Mouse (Mus musculus): ENCODE data around the gene Psmb9. TPM values are rescaled to one million over a fixed set of nuclear protein-coding genes. Genes with fewer than 3 reads are reported as not detected.

Psmb9 gene
- polyA plus RNA-seq, 1 experiment, result 134 TPM

GRCm38 (mm10) chr17:34143033-34143432 lies 44.5 kb downstream of the Psmb9 start, which contains the start of gene H2-DMb2:
Gene H2-DMb2 (plus strand): TSS chr17:34143307.
- peak within 1 kb of the TSS; percentile 28; the same call in 1 of the 2 replicates for H3K4me3 ChIP-seq (ENCODE audit: insufficient read depth, low read length)
- H3K4me1 ChIP-seq (ENCODE audit: control insufficient read depth, insufficient read depth, low read length), result peaks cover 25% of the 10 kb centered on the region
- H3K27ac ChIP-seq (ENCODE audit: insufficient read depth, low read depth, low read length), result peak within 1 kb of the TSS; percentile 94
- no peak for TF ChIP-seq POLR2A (IDR thresholded peaks at IDR 0.05; ENCODE audit: borderline replicate concordance, low read depth, low read length)
- TF ChIP-seq CTCF (IDR thresholded peaks at IDR 0.05; ENCODE audit: low read depth, low read length), result no peak

DNA sequence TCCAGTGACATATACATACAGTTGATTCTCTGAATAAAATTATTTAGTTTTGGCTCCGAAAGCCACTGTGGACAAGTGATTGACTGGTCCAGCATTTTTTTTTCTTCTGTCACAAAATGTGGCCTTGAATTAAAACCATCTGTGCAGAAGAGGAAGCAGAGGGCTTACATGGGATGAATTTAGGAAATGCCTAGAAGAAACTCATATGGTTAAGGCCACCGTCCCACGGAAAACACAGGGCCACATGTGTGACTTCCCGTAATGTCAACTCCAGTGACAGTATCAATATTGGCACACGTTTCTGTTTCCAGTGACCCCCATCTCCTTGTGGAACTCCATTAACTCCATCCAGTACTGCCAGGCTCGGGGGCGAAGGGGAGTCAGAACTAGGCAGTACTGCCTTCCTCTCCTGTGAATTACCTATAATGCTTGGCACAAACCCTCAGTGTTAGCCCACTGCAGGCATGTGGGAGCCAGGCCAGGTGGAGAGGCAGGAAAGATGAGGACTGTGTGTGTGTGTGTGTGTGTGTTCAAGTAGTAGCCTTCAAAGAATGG lies 45.0 kb downstream of the Psmb9 start:
- peak overlapping the region; percentile 5; the same call in 1 of the 2 replicates for H3K4me3 ChIP-seq (ENCODE audit: insufficient read depth, low read length)
- peak overlapping the region; percentile 94 for H3K27ac ChIP-seq (ENCODE audit: insufficient read depth, low read depth, low read length)
- H3K4me1 ChIP-seq (ENCODE audit: control insufficient read depth, insufficient read depth, low read length), result peaks cover 25% of the 10 kb centered on the region

DNA sequence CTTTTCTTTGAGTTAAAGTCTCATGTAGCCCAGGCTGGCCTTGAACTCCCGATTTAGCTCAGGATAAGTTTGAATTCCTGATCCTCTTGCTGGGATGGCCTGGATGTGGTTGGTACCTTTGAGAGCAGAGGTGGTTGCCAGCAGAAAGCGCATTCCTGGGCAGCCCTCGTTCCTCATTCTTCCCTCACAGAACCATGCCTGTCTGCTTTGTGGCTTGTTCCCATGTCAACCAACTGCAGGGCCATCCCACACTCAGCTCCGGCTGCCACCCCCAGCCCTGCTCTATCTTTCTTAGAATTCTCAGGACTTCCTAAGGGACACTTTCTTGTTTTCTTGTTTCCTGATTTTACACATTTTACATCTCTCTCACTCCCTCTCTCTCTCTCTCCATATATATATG lies 46.1 kb downstream of the Psmb9 start:
- Histone ChIP-seq H3K4me3 (ENCODE audit: insufficient read depth, low read length) (no peak overlapping the region), H3K27ac (ENCODE audit: insufficient read depth, low read depth, low read length) (no peak overlapping the region), H3K4me1 (ENCODE audit: control insufficient read depth, insufficient read depth, low read length) (peaks cover 25% of the 10 kb centered on the region)
- TF ChIP-seq POLR2A (IDR thresholded peaks at IDR 0.05; ENCODE audit: borderline replicate concordance, low read depth, low read length) (no peak), CTCF (IDR thresholded peaks at IDR 0.05; ENCODE audit: low read depth, low read length) (no peak)

More for the DNA sequence above, 45.0 kb downstream of the Psmb9 start:
- TF ChIP-seq POLR2A (IDR thresholded peaks at IDR 0.05; ENCODE audit: borderline replicate concordance, low read depth, low read length) (no peak), CTCF (IDR thresholded peaks at IDR 0.05; ENCODE audit: low read depth, low read length) (no peak)

GRCm38 (mm10) chr17:34140240-34140639 lies 47.3 kb downstream of the Psmb9 start:
- Histone ChIP-seq H3K4me3 (ENCODE audit: insufficient read depth, low read length) (no peak overlapping the region), H3K4me1 (ENCODE audit: control insufficient read depth, insufficient read depth, low read length) (peaks cover 27% of the 10 kb centered on the region), H3K27ac (ENCODE audit: insufficient read depth, low read depth, low read length) (no peak overlapping the region)
- no peak for TF ChIP-seq CTCF (IDR thresholded peaks at IDR 0.05; ENCODE audit: low read depth, low read length)
- no peak for TF ChIP-seq POLR2A (IDR thresholded peaks at IDR 0.05; ENCODE audit: borderline replicate concordance, low read depth, low read length)

DNA sequence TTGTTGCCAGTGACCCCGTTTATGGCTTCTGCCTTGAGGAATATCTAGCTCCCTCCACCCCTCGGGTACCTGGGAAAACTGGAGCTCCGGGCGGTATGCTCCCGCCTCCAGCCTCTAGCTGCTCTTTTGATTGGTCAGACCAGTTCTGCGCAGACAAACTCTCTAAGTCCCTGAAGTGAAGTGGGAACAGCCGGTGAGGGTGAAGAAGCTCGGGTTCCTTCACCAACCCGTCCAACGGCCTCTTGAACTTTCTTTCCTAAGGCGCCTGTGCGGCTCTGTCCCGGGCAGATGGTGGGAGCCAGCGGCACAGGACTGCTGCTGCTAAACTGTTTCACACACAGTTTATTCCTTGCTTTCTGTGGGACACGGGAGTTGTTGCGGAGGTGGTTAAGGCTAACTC lies 48.1 kb downstream of the Psmb9 start:
- no peak for TF ChIP-seq CTCF (IDR thresholded peaks at IDR 0.05; ENCODE audit: low read depth, low read length)
- no peak for TF ChIP-seq POLR2A (IDR thresholded peaks at IDR 0.05; ENCODE audit: borderline replicate concordance, low read depth, low read length)
- H3K4me3 ChIP-seq (ENCODE audit: insufficient read depth, low read length), result no peak overlapping the region
- peaks cover 30% of the 10 kb centered on the region for H3K4me1 ChIP-seq (ENCODE audit: control insufficient read depth, insufficient read depth, low read length)
- no peak overlapping the region for H3K27ac ChIP-seq (ENCODE audit: insufficient read depth, low read depth, low read length)

DNA sequence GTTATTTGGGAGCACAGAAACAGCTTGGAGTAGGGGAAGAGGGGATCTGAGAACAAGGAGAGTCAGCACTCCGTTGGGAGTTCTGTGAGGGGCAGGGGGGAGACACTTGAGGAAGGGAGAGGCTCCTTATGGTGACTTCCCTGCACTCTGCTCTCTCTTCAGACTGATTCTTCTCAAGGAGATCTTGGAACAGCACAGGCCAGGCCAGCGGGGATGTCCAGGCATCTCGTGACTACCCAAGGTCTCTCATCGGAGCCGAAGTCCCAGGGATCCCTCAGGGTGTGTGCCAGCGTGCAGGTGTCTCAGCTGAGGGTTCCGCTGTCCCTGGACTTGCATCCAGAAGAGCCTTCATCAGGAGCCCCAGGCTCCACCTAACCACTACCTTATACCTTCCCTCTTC lies 48.9 kb downstream of the Psmb9 start:
- H3K27ac ChIP-seq (ENCODE audit: insufficient read depth, low read depth, low read length), result no peak overlapping the region
- TF ChIP-seq POLR2A (IDR thresholded peaks at IDR 0.05; ENCODE audit: borderline replicate concordance, low read depth, low read length), result no peak
- no peak for TF ChIP-seq CTCF (IDR thresholded peaks at IDR 0.05; ENCODE audit: low read depth, low read length)
- H3K4me3 ChIP-seq (ENCODE audit: insufficient read depth, low read length), result no peak overlapping the region
- peaks cover 26% of the 10 kb centered on the region for H3K4me1 ChIP-seq (ENCODE audit: control insufficient read depth, insufficient read depth, low read length)

DNA sequence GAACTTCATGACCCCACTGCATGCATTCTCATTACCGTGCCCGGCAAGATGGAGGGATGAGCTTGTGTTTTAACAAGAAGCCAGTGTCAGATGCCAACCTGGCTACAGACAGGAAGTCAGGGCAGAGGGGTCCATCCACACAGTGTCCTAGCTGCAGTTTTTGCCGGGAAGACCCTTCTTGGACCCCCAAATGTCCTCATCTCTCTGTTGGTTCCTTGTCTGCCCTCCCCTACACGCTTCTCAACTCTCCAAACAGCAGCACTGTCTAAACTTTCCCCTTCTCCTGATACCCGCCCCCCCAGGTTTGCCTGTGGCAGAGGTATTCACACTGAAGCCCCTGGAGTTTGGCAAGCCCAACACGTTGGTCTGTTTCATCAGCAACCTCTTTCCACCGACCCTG lies 50.0 kb downstream of the Psmb9 start:
- Histone ChIP-seq H3K4me3 (ENCODE audit: insufficient read depth, low read length) (no peak overlapping the region), H3K4me1 (ENCODE audit: control insufficient read depth, insufficient read depth, low read length) (peaks cover 19% of the 10 kb centered on the region), H3K27ac (ENCODE audit: insufficient read depth, low read depth, low read length) (no peak overlapping the region)
- TF ChIP-seq CTCF (IDR thresholded peaks at IDR 0.05; ENCODE audit: low read depth, low read length) (no peak), POLR2A (IDR thresholded peaks at IDR 0.05; ENCODE audit: borderline replicate concordance, low read depth, low read length) (no peak)

DNA sequence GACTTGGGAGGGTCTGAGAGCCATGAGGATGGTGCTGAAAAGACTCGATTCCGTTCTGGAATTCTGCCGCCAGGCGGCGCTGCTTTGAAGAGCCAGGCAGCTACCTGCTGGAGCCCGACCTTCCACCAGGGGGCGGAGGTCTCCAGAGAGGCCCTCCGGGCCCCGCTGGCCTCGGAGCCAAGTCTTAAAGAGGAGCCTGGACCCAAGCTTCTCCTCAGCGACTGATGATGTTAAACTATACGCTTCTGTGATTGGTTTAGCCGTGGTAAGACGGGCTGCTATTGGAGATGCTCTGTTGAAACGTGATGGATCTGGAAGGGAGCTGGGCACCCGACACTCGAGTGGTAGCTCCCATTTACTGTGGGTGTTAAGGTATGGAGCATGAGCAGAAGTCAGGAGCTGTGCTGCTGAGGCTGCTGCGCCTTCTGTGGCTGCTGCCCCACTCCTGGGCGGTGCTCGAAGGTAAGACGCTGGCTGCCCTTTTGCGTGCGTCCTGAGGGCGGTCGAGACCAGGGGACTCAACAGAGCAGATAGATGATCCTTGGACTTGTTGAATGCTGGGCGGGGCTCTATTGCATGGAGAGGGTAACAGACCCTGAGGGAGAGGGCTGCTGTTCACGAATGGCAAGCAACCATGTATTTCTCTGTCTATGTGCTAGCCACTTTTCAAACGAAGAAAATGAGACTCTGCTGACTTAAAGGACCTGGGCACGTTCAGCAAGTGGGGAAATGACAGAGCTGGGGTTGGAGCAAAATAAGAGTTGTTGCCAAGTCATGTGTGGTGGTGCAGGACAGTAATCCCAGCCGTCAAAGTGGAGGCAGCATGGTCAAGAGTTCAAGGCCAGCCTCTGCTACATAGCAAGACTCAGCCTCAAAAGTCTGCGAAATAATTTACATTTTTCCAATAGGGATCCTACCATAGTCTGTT lies 52.0 kb downstream of the Psmb9 start:
- peak overlapping the region; percentile 53 for H3K4me3 ChIP-seq (ENCODE audit: insufficient read depth, low read length)
- TF ChIP-seq POLR2A (IDR thresholded peaks at IDR 0.05; ENCODE audit: borderline replicate concordance, low read depth, low read length) (no peak), CTCF (IDR thresholded peaks at IDR 0.05; ENCODE audit: low read depth, low read length) (peak; percentile 100)
- H3K27ac ChIP-seq (ENCODE audit: insufficient read depth, low read depth, low read length), result no peak overlapping the region
- peaks cover 8% of the 10 kb centered on the region for H3K4me1 ChIP-seq (ENCODE audit: control insufficient read depth, insufficient read depth, low read length)

GRCm38 (mm10) chr17:34134451-34134850 lies 53.1 kb downstream of the Psmb9 start:
- Histone ChIP-seq H3K4me1 (ENCODE audit: control insufficient read depth, insufficient read depth, low read length) (peaks cover 8% of the 10 kb centered on the region), H3K27ac (ENCODE audit: insufficient read depth, low read depth, low read length) (no peak overlapping the region), H3K4me3 (ENCODE audit: insufficient read depth, low read length) (no peak overlapping the region)
- TF ChIP-seq CTCF (IDR thresholded peaks at IDR 0.05; ENCODE audit: low read depth, low read length) (no peak), POLR2A (IDR thresholded peaks at IDR 0.05; ENCODE audit: borderline replicate concordance, low read depth, low read length) (no peak)

DNA sequence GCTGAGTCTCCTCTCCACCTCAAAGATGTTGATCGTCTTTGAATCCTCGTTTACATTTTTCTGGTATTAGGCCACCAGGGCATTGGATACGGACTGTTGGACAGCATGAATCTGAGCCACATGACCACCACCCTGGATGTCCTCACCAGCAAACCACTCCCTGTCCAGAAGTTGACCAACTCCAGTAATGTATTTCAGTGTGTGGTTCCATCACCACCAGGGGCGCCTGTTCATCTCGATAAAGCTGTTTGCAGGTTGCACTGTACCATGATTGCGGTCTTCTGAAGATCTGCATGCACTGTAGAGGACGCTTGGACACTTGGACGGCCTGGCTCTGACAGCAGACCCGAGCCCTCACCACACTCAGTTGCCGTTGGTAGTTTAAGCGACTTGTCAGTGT lies 54.3 kb downstream of the Psmb9 start:
- TF ChIP-seq CTCF (IDR thresholded peaks at IDR 0.05; ENCODE audit: low read depth, low read length) (no peak), POLR2A (IDR thresholded peaks at IDR 0.05; ENCODE audit: borderline replicate concordance, low read depth, low read length) (no peak)
- Histone ChIP-seq H3K4me1 (ENCODE audit: control insufficient read depth, insufficient read depth, low read length) (peaks cover 8% of the 10 kb centered on the region), H3K27ac (ENCODE audit: insufficient read depth, low read depth, low read length) (no peak overlapping the region), H3K4me3 (ENCODE audit: insufficient read depth, low read length) (no peak overlapping the region)

Other genes starting within 250 kb of the Psmb9 start
- gene Pfdn6, start 247.4 kb downstream of the Psmb9 start, polyA plus RNA-seq (2012; ENCODE audit: insufficient read depth, insufficient read length, missing spikeins), result 54.1 and 54.9 TPM in 2 replicates
- gene Wdr46, start 247.1 kb downstream of the Psmb9 start, polyA plus RNA-seq (2012; ENCODE audit: insufficient read depth, insufficient read length, missing spikeins), result 10.1 and 10.2 TPM in 2 replicates
- gene B3galt4, start 236.3 kb downstream of the Psmb9 start, polyA plus RNA-seq (2012; ENCODE audit: insufficient read depth, insufficient read length, missing spikeins), result 8.3 and 8.7 TPM in 2 replicates
- 41.3 and 49.7 TPM in 2 replicates for gene Vps52, start 232.0 kb downstream of the Psmb9 start, polyA plus RNA-seq (2012; ENCODE audit: insufficient read depth, insufficient read length, missing spikeins)
- 1,144 and 1,230 TPM in 2 replicates for gene Rps18, start 231.8 kb downstream of the Psmb9 start, polyA plus RNA-seq (2012; ENCODE audit: insufficient read depth, insufficient read length, missing spikeins)
- 2,635 and 2,812 TPM in 2 replicates for gene H2-K1, start 187.4 kb downstream of the Psmb9 start, polyA plus RNA-seq (2012; ENCODE audit: insufficient read depth, insufficient read length, missing spikeins)
- gene Ring1, start 163.1 kb downstream of the Psmb9 start, polyA plus RNA-seq (2012; ENCODE audit: insufficient read depth, insufficient read length, missing spikeins), result 22.8 and 22.9 TPM in 2 replicates
- gene H2-Ke6, start 159.7 kb downstream of the Psmb9 start, polyA plus RNA-seq (2012; ENCODE audit: insufficient read depth, insufficient read length, missing spikeins), result 64.2 and 78.0 TPM in 2 replicates
- gene Slc39a7, start 156.1 kb downstream of the Psmb9 start, polyA plus RNA-seq (2012; ENCODE audit: insufficient read depth, insufficient read length, missing spikeins), result 62.3 and 70.1 TPM in 2 replicates
- gene Rxrb, start 156.0 kb downstream of the Psmb9 start, polyA plus RNA-seq (2012; ENCODE audit: insufficient read depth, insufficient read length, missing spikeins), result 50.2 and 51.9 TPM in 2 replicates
- 0.51 and 0.61 TPM in 2 replicates for gene Col11a2, start 148.3 kb downstream of the Psmb9 start, polyA plus RNA-seq (2012; ENCODE audit: insufficient read depth, insufficient read length, missing spikeins)
- gene H2-Oa, start 95.4 kb downstream of the Psmb9 start, polyA plus RNA-seq (2012; ENCODE audit: insufficient read depth, insufficient read length, missing spikeins), result 0.88 TPM in 1 of 2 replicates, not detected in the other
- gene H2-DMa, start 68.2 kb downstream of the Psmb9 start, polyA plus RNA-seq (2012; ENCODE audit: insufficient read depth, insufficient read length, missing spikeins), result 206 and 214 TPM in 2 replicates
- gene Brd2, start 65.1 kb downstream of the Psmb9 start, polyA plus RNA-seq (2012; ENCODE audit: insufficient read depth, insufficient read length, missing spikeins), result 156 and 185 TPM in 2 replicates
- gene H2-DMb2, start 44.5 kb downstream of the Psmb9 start, polyA plus RNA-seq (2012; ENCODE audit: insufficient read depth, insufficient read length, missing spikeins), result 3.0 and 4.9 TPM in 2 replicates
- gene H2-DMb1, start 34.7 kb downstream of the Psmb9 start, polyA plus RNA-seq (2012; ENCODE audit: insufficient read depth, insufficient read length, missing spikeins), result 232 and 258 TPM in 2 replicates
- 56.2 and 60.8 TPM in 2 replicates for gene Tap1, start 211 bp downstream of the Psmb9 start, polyA plus RNA-seq (2012; ENCODE audit: insufficient read depth, insufficient read length, missing spikeins)
- gene Psmb8, start 10.0 kb upstream of the Psmb9 start, polyA plus RNA-seq (2012; ENCODE audit: insufficient read depth, insufficient read length, missing spikeins), result 201 and 204 TPM in 2 replicates
- gene Tap2, start 15.8 kb upstream of the Psmb9 start, polyA plus RNA-seq (2012; ENCODE audit: insufficient read depth, insufficient read length, missing spikeins), result 51.8 and 56.6 TPM in 2 replicates
- gene H2-Ob, start 51.1 kb upstream of the Psmb9 start, polyA plus RNA-seq (2012; ENCODE audit: insufficient read depth, insufficient read length, missing spikeins), result 1.9 and 2.0 TPM in 2 replicates
- gene H2-Ab1, start 69.9 kb upstream of the Psmb9 start, polyA plus RNA-seq (2012; ENCODE audit: insufficient read depth, insufficient read length, missing spikeins), result 1,609 and 1,701 TPM in 2 replicates
- 2,467 and 2,568 TPM in 2 replicates for gene H2-Aa, start 100.1 kb upstream of the Psmb9 start, polyA plus RNA-seq (2012; ENCODE audit: insufficient read depth, insufficient read length, missing spikeins)
- gene H2-Eb1, start 118.1 kb upstream of the Psmb9 start, polyA plus RNA-seq (2012; ENCODE audit: insufficient read depth, insufficient read length, missing spikeins), result 1,267 and 1,387 TPM in 2 replicates
- 0.31 TPM in 1 of 2 replicates, not detected in the other for gene H2-Eb2, start 137.9 kb upstream of the Psmb9 start, polyA plus RNA-seq (2012; ENCODE audit: insufficient read depth, insufficient read length, missing spikeins)
- 0.41 and 0.71 TPM in 2 replicates for gene Btnl2, start 167.1 kb upstream of the Psmb9 start, polyA plus RNA-seq (2012; ENCODE audit: insufficient read depth, insufficient read length, missing spikeins)
- gene Btnl1, start 189.4 kb upstream of the Psmb9 start, polyA plus RNA-seq (2012; ENCODE audit: insufficient read depth, insufficient read length, missing spikeins), result not detected in 2 replicates
- 0.95 TPM in 1 of 2 replicates, not detected in the other for gene BC051142, start 211.1 kb upstream of the Psmb9 start, polyA plus RNA-seq (2012; ENCODE audit: insufficient read depth, insufficient read length, missing spikeins)

Data from bone marrow macrophage, adult 2 months (primary cell).